Mouse (Mus musculus): ENCODE results near the gene Cyp2j8.

DNA sequence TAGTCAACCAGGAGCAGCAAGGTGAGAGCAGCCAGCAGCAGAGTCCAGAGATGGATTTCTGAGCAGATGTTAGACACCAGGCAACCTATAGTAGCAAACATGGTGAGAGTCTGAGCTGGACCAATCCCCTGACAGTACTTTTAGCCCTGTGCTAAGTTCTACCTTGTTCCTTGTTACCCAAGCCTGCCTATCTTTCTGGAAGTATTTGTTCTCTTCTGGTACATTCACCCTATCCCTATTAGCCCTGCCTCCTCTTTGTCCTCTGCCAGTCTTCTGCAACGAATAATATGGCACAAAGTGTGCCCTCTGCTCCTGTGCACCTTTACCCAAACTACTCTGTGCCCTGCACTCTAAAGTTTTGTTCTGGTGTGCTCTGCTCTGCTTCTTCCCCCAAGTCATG is at the start of gene Cyp2j8:
- TF ChIP-seq POLR2A (IDR thresholded peaks at IDR 0.05; ENCODE audit: low read depth, low read length) (no peak), CTCF (IDR thresholded peaks at IDR 0.05; ENCODE audit: extremely low read depth, insufficient read length, insufficient replicate concordance, low read depth, low read length) (no peak)
